Mouse (Mus musculus) hindbrain, embryonic 11.5 days (tissue): Measurements from ENCODE around the gene Ppil6. TPM values are rescaled to one million over a fixed set of nuclear protein-coding genes. Genes with fewer than 3 reads are reported as not detected.
"Not testable (repeated sequence)": the region's sequence is repeated elsewhere in the genome, so short reads cannot be mapped to it uniquely, and the experiment has no call there.

Experiments used
- ATAC-seq: fragments of 200-750 bp; cut with Nextera tagmentation; 2 replicates; pipeline ENCODE4 v1.8.0; 2017; ENCODE audit warnings: mild to moderate bottlenecking, moderate TSS enrichment, moderate library complexity; ENCODE audit not compliant: low FRiP score
- DNase-seq: peaks from one replicate; pipeline ENCODE4 v3.0.0-alpha.2; 2015; ENCODE audit warnings: low spot score
- H3K27ac ChIP-seq: fragments of 300-500 bp; sonication (generic); 2 replicates; pipeline ENCODE4 v1.5.1; 2014; ENCODE audit warnings: mild to moderate bottlenecking, low read depth, low read length
- H3K27me3 ChIP-seq: fragments of 300-500 bp; sonication (generic); 2 replicates; pipeline ENCODE4 v1.6.1; 2014; ENCODE audit warnings: mild to moderate bottlenecking, low read length, moderate library complexity, mixed read lengths; ENCODE audit not compliant: control insufficient read depth, insufficient read depth
- H3K36me3 ChIP-seq: fragments of 300-500 bp; sonication (generic); 2 replicates; pipeline ENCODE4 v1.6.1; 2014; ENCODE audit warnings: mild to moderate bottlenecking, low read length, moderate library complexity, mixed read lengths; ENCODE audit not compliant: control insufficient read depth, insufficient read depth
- H3K4me1 ChIP-seq: fragments of 300-500 bp; sonication (generic); replicated peaks from 2 replicates; pipeline ENCODE4 v1.6.1; 2014; ENCODE audit warnings: low read length, mixed read lengths; ENCODE audit not compliant: control insufficient read depth, insufficient read depth
- H3K4me2 ChIP-seq: fragments of 300-500 bp; sonication (generic); replicated peaks from 2 replicates; pipeline ENCODE4 v1.6.1; 2014; ENCODE audit warnings: mild to moderate bottlenecking, low read depth, low read length
- H3K4me3 ChIP-seq: fragments of 300-500 bp; sonication (generic); 2 replicates; pipeline ENCODE4 v1.5.1; 2014; ENCODE audit warnings: low read depth, low read length
- H3K9ac ChIP-seq: fragments of 300-500 bp; sonication (generic); 2 replicates; pipeline ENCODE4 v1.6.1; 2014; ENCODE audit warnings: low read depth, low read length
- H3K9me3 ChIP-seq: fragments of 300-500 bp; sonication (generic); 2 replicates; pipeline ENCODE4 v1.6.1; 2016; ENCODE audit warnings: low read length; ENCODE audit not compliant: control insufficient read depth
- WGBS: fragments of 180-500 bp; shearing (Covaris S2); extraction: QIAGEN DNeasy Blood & Tissue Kit; methylation state at CpG from one replicate; pipeline ENCODE4 v1.1.7; 2014; 5-methylcytosine and 5-hydroxymethylcytosine counted together
- polyA plus RNA-seq: library from polyadenylated mRNA; unstranded; fragments of >200 nt; fragmentation: Nextera tagmentation; extraction: Ambion mirVana; gene quantifications from 2 replicates; pipeline ENCODE4 v1.2.1, GENCODE M21; 2014

The Ppil6 gene
- polyA plus RNA-seq, 1 experiment from 2014 or later: 1.3 TPM

GRCm38 (mm10) chr10:41486506-41487170 is 3.6 kb upstream of the Ppil6 start:
- Histone ChIP-seq H3K27me3 (no peaks in the 10 kb centered on the region), H3K36me3 (0 out of 2 replicates have a peak, but pooled peaks cover 7% of the 10 kb centered on the region), H3K4me2 (no peak overlapping the region), H3K4me3 (no peak overlapping the region), H3K27ac (no peak overlapping the region), H3K9me3 (no peaks in the 10 kb centered on the region), H3K4me1 (0 out of 2 replicates have a peak, but pooled peaks cover 2% of the 10 kb centered on the region), H3K9ac (no peak overlapping the region)
- no peak for DNase-seq
- WGBS: 89% methylated on average over 14 of the region's 14 CpGs
- ATAC-seq: no peak

- 59% methylated on average over 7 of the region's 7 CpGs for WGBS
- Histone ChIP-seq H3K27ac (no peak overlapping the region), H3K27me3 (no peaks in the 10 kb centered on the region), H3K9ac (peak overlapping the region; percentile 7; the same call in 1 of the 2 replicates), H3K4me1 (0 out of 2 replicates have a peak, but pooled peaks cover 2% of the 10 kb centered on the region), H3K4me2 (peak overlapping the region; percentile 68), H3K9me3 (no peaks in the 10 kb centered on the region), H3K36me3 (0 out of 2 replicates have a peak, but pooled peaks cover 7% of the 10 kb centered on the region), H3K4me3 (peak overlapping the region; percentile 56)
- ATAC-seq: no peak
- no peak for DNase-seq
These were observed 1.4 kb upstream of the Ppil6 start for GRCm38 (mm10) chr10:41488877-41489276.

GRCm38 (mm10) chr10:41489294-41489693 is 945 bp upstream of the Ppil6 start:
- Histone ChIP-seq H3K9ac (peak overlapping the region; percentile 68; the same call in 1 of the 2 replicates), H3K27ac (no peak overlapping the region), H3K4me3 (peak overlapping the region; percentile 56), H3K36me3 (0 out of 2 replicates have a peak, but pooled peaks cover 7% of the 10 kb centered on the region), H3K4me1 (0 out of 2 replicates have a peak, but pooled peaks cover 2% of the 10 kb centered on the region), H3K9me3 (no peaks in the 10 kb centered on the region), H3K27me3 (no peaks in the 10 kb centered on the region), H3K4me2 (peak overlapping the region; percentile 68)
- no peak for ATAC-seq
- 23% methylated on average over 8 of the region's 8 CpGs for WGBS
- peak; percentile 20 for DNase-seq

- Histone ChIP-seq H3K27ac (no peak overlapping the region), H3K9me3 (no peaks in the 10 kb centered on the region), H3K36me3 (no peaks in the 10 kb centered on the region), H3K4me3 (peak overlapping the region; percentile 56), H3K27me3 (no peaks in the 10 kb centered on the region), H3K4me1 (0 out of 2 replicates have a peak, but pooled peaks cover 2% of the 10 kb centered on the region), H3K4me2 (peak overlapping the region; percentile 68), H3K9ac (peak overlapping the region; percentile 38; the same call in 1 of the 2 replicates)
- peak; percentile 68 for ATAC-seq
- DNase-seq: no peak
- under 1% methylated on average over 29 of the region's 29 CpGs for WGBS
These were observed 257 bp downstream of the Ppil6 start for GRCm38 (mm10) chr10:41490518-41490873.

- no peak overlapping the region for H3K4me3 ChIP-seq
- no peaks in the 10 kb centered on the region for H3K27me3 ChIP-seq
- no peak for ATAC-seq
These were observed 872 bp downstream of the Ppil6 start for GRCm38 (mm10) chr10:41491111-41491510.

GRCm38 (mm10) chr10:41500941-41501340 is 10.7 kb downstream of the Ppil6 start:
- Histone ChIP-seq H3K4me1 (no peaks in the 10 kb centered on the region), H3K4me2 (no peak overlapping the region), H3K9ac (no peak overlapping the region), H3K4me3 (no peak overlapping the region), H3K27me3 (no peaks in the 10 kb centered on the region), H3K9me3 (no peaks in the 10 kb centered on the region), H3K36me3 (no peaks in the 10 kb centered on the region), H3K27ac (no peak overlapping the region)
- DNase-seq (no peak), ATAC-seq (no peak)
- WGBS: 72% methylated on average over 4 of the region's 4 CpGs

More at GRCm38 (mm10) chr10:41491111-41491510, 872 bp downstream of the Ppil6 start:
- Histone ChIP-seq H3K9ac (no peak overlapping the region), H3K36me3 (no peaks in the 10 kb centered on the region), H3K4me1 (0 out of 2 replicates have a peak, but pooled peaks cover 2% of the 10 kb centered on the region), H3K9me3 (no peaks in the 10 kb centered on the region), H3K27ac (no peak overlapping the region), H3K4me2 (no peak overlapping the region)
- WGBS: 59% methylated on average over 4 of the region's 4 CpGs
- DNase-seq: no peak

GRCm38 (mm10) chr10:41504996-41505395 is 14.8 kb downstream of the Ppil6 start:
- DNase-seq (no peak), ATAC-seq (peak; percentile 17; the same call in 1 of the 2 replicates)
- no peaks in the 10 kb centered on the region for H3K36me3 ChIP-seq
- H3K27me3 ChIP-seq: no peaks in the 10 kb centered on the region
- no peak overlapping the region for H3K4me3 ChIP-seq
- H3K9me3 ChIP-seq: no peaks in the 10 kb centered on the region
- H3K4me2 ChIP-seq: no peak overlapping the region
- no peaks in the 10 kb centered on the region for H3K4me1 ChIP-seq
- no peak overlapping the region for H3K27ac ChIP-seq
- H3K9ac ChIP-seq: no peak overlapping the region
- 100% methylated on average over 1 of the region's 1 CpGs for WGBS

- not testable (repeated sequence) for H3K4me2 ChIP-seq, H3K9ac ChIP-seq, H3K9me3 ChIP-seq, H3K4me1 ChIP-seq, H3K27ac ChIP-seq, H3K27me3 ChIP-seq, H3K36me3 ChIP-seq, H3K4me3 ChIP-seq
- DNase-seq: peak; percentile 79
- 0 out of 2 replicates have a peak, but pooled peaks have one; percentile 40 for ATAC-seq
- WGBS: 6% methylated on average over 3 of the region's 3 CpGs
These were observed 15.2 kb downstream of the Ppil6 start for GRCm38 (mm10) chr10:41505446-41505845.

- DNase-seq (peak; percentile 33), ATAC-seq (no peak)
- Histone ChIP-seq H3K4me2 (no peak overlapping the region), H3K4me3 (no peak overlapping the region), H3K27ac (no peak overlapping the region), H3K9me3 (no peaks in the 10 kb centered on the region), H3K4me1 (no peaks in the 10 kb centered on the region), H3K9ac (no peak overlapping the region), H3K36me3 (no peaks in the 10 kb centered on the region), H3K27me3 (no peaks in the 10 kb centered on the region)
- 40% methylated on average over 2 of the region's 2 CpGs for WGBS
These were observed 18.9 kb downstream of the Ppil6 start for GRCm38 (mm10) chr10:41509160-41509559.
